ENCODE assay signal across 22 mouse cellular contexts in genomic region chr19:44875718-44876117, GRCm38 (mm10). TPM values are rescaled to one million over a fixed set of nuclear protein-coding genes. Genes with fewer than 3 reads are reported as not detected.
DNase-seq lines count a peak whose midpoint lies in the region; ATAC-seq and TF ChIP-seq lines count a peak whose summit lies in the region.
"Had no signal": no experiment of that assay in that cellular context is flagged by ENCODE, and none has a peak within 500 bp of the region (broad histone marks: within the 10 kb centered on the region; RNA-seq: fewer than 3 reads in every experiment).

No protein-coding gene starts in this region.

- no peak overlapping the region for H3K9ac ChIP-seq in kidney, postnatal 0 days (ENCODE audit: low read depth, low read length)
- no peak overlapping the region for H3K9ac ChIP-seq in midbrain, postnatal 0 days (replicated peaks; ENCODE audit: low read length, poor library complexity, severe bottlenecking)
- H3K9ac ChIP-seq in midbrain, embryonic 16.5 days (ENCODE audit: low read depth, low read length) = no peak overlapping the region
- H3K9ac ChIP-seq in forebrain, embryonic 13.5 days = no peak overlapping the region
- H3K9ac ChIP-seq: embryonic facial prominence, embryonic 15.5 days; forebrain, embryonic 15.5 days; heart, embryonic 15.5 days; hindbrain, embryonic 14.5 days had no signal

- H3K27ac ChIP-seq in gastrocnemius, adult 2 months = no peak overlapping the region
- H3K27ac ChIP-seq in kidney, postnatal 0 days = no peak overlapping the region
- no peak overlapping the region for H3K27ac ChIP-seq in midbrain, postnatal 0 days (ENCODE audit: low read depth, low read length)
- no peak overlapping the region for H3K27ac ChIP-seq in midbrain, embryonic 16.5 days (ENCODE audit: low read length)
- H3K27ac ChIP-seq in forebrain, embryonic 13.5 days = no peak overlapping the region
- H3K27ac ChIP-seq: embryonic facial prominence, embryonic 15.5 days; forebrain, embryonic 10.5 days; forebrain, embryonic 15.5 days; heart, embryonic 15.5 days; hindbrain, embryonic 10.5 days had no signal

- ATAC-seq in kidney, postnatal 0 days (replicated peaks; ENCODE audit: low FRiP score, low read depth) = no peak
- ATAC-seq in midbrain, postnatal 0 days (ENCODE audit: low FRiP score) = no peak
- ATAC-seq in midbrain, embryonic 16.5 days = no peak
- ATAC-seq in forebrain, embryonic 13.5 days = no peak
- ATAC-seq: forebrain, embryonic 15.5 days had no signal

- no peaks in the 10 kb centered on the region for H3K4me1 ChIP-seq in kidney, postnatal 0 days (replicated peaks; ENCODE audit: insufficient read depth, low read length)
- no peaks in the 10 kb centered on the region for H3K4me1 ChIP-seq in midbrain, postnatal 0 days (ENCODE audit: insufficient read depth, low read length)
- H3K4me1 ChIP-seq in midbrain, embryonic 16.5 days (ENCODE audit: control insufficient read depth, insufficient read depth, low read length) = no peaks in the 10 kb centered on the region
- no peaks in the 10 kb centered on the region for H3K4me1 ChIP-seq in forebrain, embryonic 13.5 days
- H3K4me1 ChIP-seq: embryonic facial prominence, embryonic 15.5 days had no signal

- intact Hi-C loops in gastrocnemius, adult 2 months (cut with DNase I) = no loop called here
- intact Hi-C loops in gastrocnemius, postnatal 14 days (cut with DNase I; ENCODE audit: low total_unique reads) = no loop called here

- no peak overlapping the region for H3K4me3 ChIP-seq in gastrocnemius, adult 2 months
- no peak overlapping the region for H3K4me3 ChIP-seq in kidney, postnatal 0 days (replicated peaks; ENCODE audit: low read depth, low read length)
- H3K4me3 ChIP-seq in midbrain, postnatal 0 days (ENCODE audit: low read depth, low read length) = no peak overlapping the region
- no peak overlapping the region for H3K4me3 ChIP-seq in midbrain, embryonic 16.5 days (ENCODE audit: low read depth, low read length)
- H3K4me3 ChIP-seq in forebrain, embryonic 13.5 days = no peak overlapping the region
- H3K4me3 ChIP-seq: embryonic facial prominence, embryonic 15.5 days; erythroblast, embryonic 14.5 days; forebrain, embryonic 10.5 days; forebrain, embryonic 15.5 days; heart, embryonic 15.5 days; hindbrain, embryonic 10.5 days had no signal

- DNase-seq in gastrocnemius, adult 2 months = no peak
- no peak for DNase-seq in gastrocnemius, postnatal 14 days
- DNase-seq in kidney, postnatal 0 days (ENCODE audit: low spot score) = no peak
- no peak for DNase-seq in kidney, postnatal 36 days
- no peak for DNase-seq in midbrain, postnatal 0 days (ENCODE audit: low spot score)
- DNase-seq: adrenal gland, adult 8-10 months; cerebellum, adult 11 months; cerebellum, adult 8-10 months; cerebellum, postnatal 14 days; embryo, embryonic 11 days; gastrocnemius, postnatal 25 days; heart, postnatal 14 days had no signal

- H3K4me2 ChIP-seq in kidney, postnatal 0 days (ENCODE audit: low read length) = no peak overlapping the region
- H3K4me2 ChIP-seq in midbrain, postnatal 0 days (ENCODE audit: low read depth, low read length, poor library complexity, severe bottlenecking) = no peak overlapping the region
- no peak overlapping the region for H3K4me2 ChIP-seq in midbrain, embryonic 16.5 days (ENCODE audit: low read length)
- H3K4me2 ChIP-seq in forebrain, embryonic 13.5 days = no peak overlapping the region
- H3K4me2 ChIP-seq: embryonic facial prominence, embryonic 15.5 days; forebrain, embryonic 15.5 days; heart, embryonic 11.5 days; heart, embryonic 15.5 days; hindbrain, embryonic 14.5 days had no signal

- H3K27me3 ChIP-seq in kidney, postnatal 0 days (ENCODE audit: insufficient read depth, low read length) = no peaks in the 10 kb centered on the region
- peaks cover 3% of the 10 kb centered on the region; the same call in 1 of the 2 replicates for H3K27me3 ChIP-seq in midbrain, postnatal 0 days (ENCODE audit: insufficient read depth, low read length)
- peaks cover 2% of the 10 kb centered on the region; the same call in 1 of the 2 replicates for H3K27me3 ChIP-seq in midbrain, embryonic 16.5 days (ENCODE audit: control insufficient read depth, insufficient read depth, low read depth, low read length)
- H3K27me3 ChIP-seq in forebrain, embryonic 13.5 days = peaks cover 73% of the 10 kb centered on the region

- peak; percentile 14; the same call in 1 of the 2 replicates for TF ChIP-seq CTCF in gastrocnemius, adult 2 months (IDR thresholded peaks at IDR 0.05)
- peak; percentile 10; the same call in 1 of the 2 replicates for TF ChIP-seq CTCF in kidney, postnatal 0 days (IDR thresholded peaks at IDR 0.05; ENCODE audit: low read depth)
- peak; percentile 13; the same call in 1 of the 2 replicates for TF ChIP-seq CTCF in midbrain, postnatal 0 days (IDR thresholded peaks at IDR 0.05)

- 91% methylated on average over 1 of the region's 1 CpGs for WGBS in kidney, postnatal 0 days
- 70% methylated on average over 1 of the region's 1 CpGs for WGBS in midbrain, postnatal 0 days
- WGBS in midbrain, embryonic 16.5 days = 83% methylated on average over 1 of the region's 1 CpGs
- WGBS in forebrain, embryonic 13.5 days = 82% methylated on average over 1 of the region's 1 CpGs

- H3K36me3 ChIP-seq in kidney, postnatal 0 days (ENCODE audit: insufficient read depth, low read length) = no peaks in the 10 kb centered on the region
- no peaks in the 10 kb centered on the region for H3K36me3 ChIP-seq in midbrain, postnatal 0 days (ENCODE audit: insufficient read depth, low read length)
- no peaks in the 10 kb centered on the region for H3K36me3 ChIP-seq in midbrain, embryonic 16.5 days (ENCODE audit: control insufficient read depth, insufficient read depth, low read length)
- H3K36me3 ChIP-seq in forebrain, embryonic 13.5 days (ENCODE audit: poor library complexity, severe bottlenecking) = no peaks in the 10 kb centered on the region
- H3K36me3 ChIP-seq: embryonic facial prominence, embryonic 15.5 days; forebrain, embryonic 10.5 days; forebrain, embryonic 15.5 days; heart, embryonic 15.5 days; hindbrain, embryonic 10.5 days had no signal

- no peaks in the 10 kb centered on the region for H3K9me3 ChIP-seq in kidney, postnatal 0 days (replicated peaks; ENCODE audit: low read length)
- no peaks in the 10 kb centered on the region for H3K9me3 ChIP-seq in midbrain, postnatal 0 days (ENCODE audit: low read length)
- H3K9me3 ChIP-seq in midbrain, embryonic 16.5 days (replicated peaks; ENCODE audit: control insufficient read depth, low read length, poor library complexity, severe bottlenecking) = no peaks in the 10 kb centered on the region
- H3K9me3 ChIP-seq in forebrain, embryonic 13.5 days (replicated peaks) = no peaks in the 10 kb centered on the region
- H3K9me3 ChIP-seq: embryonic facial prominence, embryonic 15.5 days; forebrain, embryonic 10.5 days; forebrain, embryonic 15.5 days; heart, embryonic 15.5 days; hindbrain, embryonic 10.5 days had no signal

RNA-seq across cellular contexts. Expression of gene Slf2, which starts 55.2 kb away (rescaled TPM):
- 10 to 100 TPM; 11.9 to 14.5 TPM for total RNA-seq in gastrocnemius, adult 2 months (2021)
- total RNA-seq in gastrocnemius, postnatal 14 days (2021) = 10 to 100 TPM; 13.5 to 15.9 TPM
- polyA plus RNA-seq in kidney, postnatal 0 days (2015; fragmentation: Nextera tagmentation; extraction: Ambion mirVana) = 19.4 and 21.7 TPM in 2 replicates
- 26.8 and 43.3 TPM in 2 replicates for total RNA-seq in midbrain, postnatal 0 days (2014; rRNA removed)
- 20.9 and 22.6 TPM in 2 replicates for polyA plus RNA-seq in midbrain, postnatal 0 days (2015; fragmentation: Nextera tagmentation; extraction: Ambion mirVana)
- 30.3 and 35.7 TPM in 2 replicates for polyA plus RNA-seq in midbrain, embryonic 16.5 days (2015; fragmentation: Nextera tagmentation; extraction: Ambion mirVana)
- polyA plus RNA-seq in forebrain, embryonic 13.5 days (2015; fragmentation: Nextera tagmentation; extraction: Ambion mirVana) = 30.4 and 34.5 TPM in 2 replicates
